ENCODE assay signal across 9 mouse cellular contexts in genomic region chr9:56165377-56165776, GRCm38 (mm10). TPM values are rescaled to one million over a fixed set of nuclear protein-coding genes. Genes with fewer than 3 reads are reported as not detected.
DNase-seq lines count a peak whose midpoint lies in the region; ATAC-seq and TF ChIP-seq lines count a peak whose summit lies in the region.
"Had no signal": no experiment of that assay in that cellular context is flagged by ENCODE, and none has a peak within 500 bp of the region (broad histone marks: within the 10 kb centered on the region; RNA-seq: fewer than 3 reads in every experiment).

TSS of gene Tspan3 (minus strand) at chr9:56165477.

- TF ChIP-seq CTCF in layer of hippocampus, adult 2 months (conservative IDR thresholded peaks at IDR 0.05): no peak

- no peak for ATAC-seq in common myeloid progenitor, adult 5-6 weeks (replicated peaks; ENCODE audit: low read depth, poor library complexity, severe bottlenecking)
- no peak for ATAC-seq in midbrain, embryonic 16.5 days

- no peak for DNase-seq in layer of hippocampus, adult 2 months (ENCODE audit: low spot score in 2 of 2)
- DNase-seq in layer of hippocampus, adult 9-10 months (ENCODE audit: low spot score): no peak
- no peak for DNase-seq in heart, embryonic 10.5 days (ENCODE audit: low spot score)
- DNase-seq in layer of hippocampus, postnatal 25 days (ENCODE audit: extremely low spot score in 1 of 2, low spot score in 1 of 2): no peak
- no peak for DNase-seq in right cerebral cortex, postnatal 36 days (ENCODE audit: low spot score in 2 of 2)
- no peak for DNase-seq in retina, postnatal 1 day

- H3K4me2 ChIP-seq in midbrain, embryonic 16.5 days (ENCODE audit: low read length): no peak within 1 kb of the TSS

- peaks cover 15% of the 10 kb centered on the region for H3K4me1 ChIP-seq in heart, embryonic 10.5 days
- H3K4me1 ChIP-seq in midbrain, embryonic 16.5 days (ENCODE audit: control insufficient read depth, insufficient read depth, low read length): peaks cover 12% of the 10 kb centered on the region

- WGBS in heart, embryonic 10.5 days: 90% methylated on average over 6 of the region's 6 CpGs
- WGBS in midbrain, embryonic 16.5 days: 89% methylated on average over 6 of the region's 6 CpGs

- no peak within 1 kb of the TSS for H3K27ac ChIP-seq in layer of hippocampus, adult 2 months
- no peak within 1 kb of the TSS for H3K27ac ChIP-seq in heart, embryonic 10.5 days
- H3K27ac ChIP-seq in midbrain, embryonic 16.5 days (ENCODE audit: low read length): no peak within 1 kb of the TSS

- H3K4me3 ChIP-seq in layer of hippocampus, adult 2 months: no peak within 1 kb of the TSS
- no peak within 1 kb of the TSS for H3K4me3 ChIP-seq in heart, embryonic 10.5 days
- H3K4me3 ChIP-seq in midbrain, embryonic 16.5 days (ENCODE audit: low read depth, low read length): no peak within 1 kb of the TSS

- H3K36me3 ChIP-seq in heart, embryonic 10.5 days: no peaks in the 10 kb centered on the region
- H3K36me3 ChIP-seq in midbrain, embryonic 16.5 days (ENCODE audit: control insufficient read depth, insufficient read depth, low read length): no peaks in the 10 kb centered on the region
- H3K36me3 ChIP-seq: G1E had no signal

- H3K9ac ChIP-seq in midbrain, embryonic 16.5 days (ENCODE audit: low read depth, low read length): no peak within 1 kb of the TSS

- H3K9me3 ChIP-seq in heart, embryonic 10.5 days: no peaks in the 10 kb centered on the region
- 0 out of 2 replicates have a peak, but pooled peaks cover 2% of the 10 kb centered on the region for H3K9me3 ChIP-seq in midbrain, embryonic 16.5 days (replicated peaks; ENCODE audit: control insufficient read depth, low read length, poor library complexity, severe bottlenecking)
- H3K9me3 ChIP-seq: G1E had no signal

- no peaks in the 10 kb centered on the region; the same call in 1 of the 2 replicates for H3K27me3 ChIP-seq in heart, embryonic 10.5 days (ENCODE audit: insufficient read depth, poor library complexity, severe bottlenecking)
- no peaks in the 10 kb centered on the region for H3K27me3 ChIP-seq in midbrain, embryonic 16.5 days (ENCODE audit: control insufficient read depth, insufficient read depth, low read depth, low read length)

RNA-seq across cellular contexts. Expression of gene Tspan3, which starts in this region (rescaled TPM):
- total RNA-seq in layer of hippocampus, adult 2 months (2021): 100 to 1,000 TPM; 309 to 331 TPM
- 66.5 and 73.0 TPM in 2 replicates for total RNA-seq in common myeloid progenitor, adult 5-6 weeks (2017)
- 399 and 412 TPM in 2 replicates for polyA plus RNA-seq in heart, embryonic 10.5 days (2016; fragmentation: Nextera tagmentation; extraction: Ambion mirVana)
- 100 to 1,000 TPM; 350 to 378 TPM for total RNA-seq in layer of hippocampus, postnatal 25 days (2021)
- 561 and 610 TPM in 2 replicates for polyA plus RNA-seq in midbrain, embryonic 16.5 days (2015; fragmentation: Nextera tagmentation; extraction: Ambion mirVana)
- polyA plus RNA-seq: G1E had no signal
